Comparison of ENCODE assay signal across 23 mouse cellular contexts in genomic region chr3:88563442-88563841, GRCm38 (mm10). TPM values are rescaled to one million over a fixed set of nuclear protein-coding genes. Genes with fewer than 3 reads are reported as not detected.
DNase-seq lines count a peak whose midpoint lies in the region; ATAC-seq and TF ChIP-seq lines count a peak whose summit lies in the region.
"Had no signal": no experiment of that assay in that cellular context is flagged by ENCODE, and none has a peak within 500 bp of the region (broad histone marks: within the 10 kb centered on the region; RNA-seq: fewer than 3 reads in every experiment).

No protein-coding gene starts in this region.

- no peak for TF ChIP-seq CTCF in liver, adult 2 months (IDR thresholded peaks at IDR 0.05; ENCODE audit: low read depth, low read length)
- TF ChIP-seq CTCF in stomach, postnatal 0 days (IDR thresholded peaks at IDR 0.05; ENCODE audit: low read depth) = no peak

- no peaks in the 10 kb centered on the region for H3K9me3 ChIP-seq in embryonic facial prominence, embryonic 15.5 days (replicated peaks)
- H3K9me3 ChIP-seq in embryonic facial prominence, embryonic 10.5 days = no peaks in the 10 kb centered on the region
- no peaks in the 10 kb centered on the region for H3K9me3 ChIP-seq in liver, embryonic 11.5 days (ENCODE audit: control insufficient read depth, low read length)
- no peaks in the 10 kb centered on the region for H3K9me3 ChIP-seq in stomach, embryonic 15.5 days
- H3K9me3 ChIP-seq in stomach, postnatal 0 days (ENCODE audit: control insufficient read depth, low read length) = no peaks in the 10 kb centered on the region

- H3K9ac ChIP-seq in embryonic facial prominence, embryonic 15.5 days = no peak overlapping the region
- H3K9ac ChIP-seq in liver, adult 2 months (ENCODE audit: low read depth, low read length) = no peak overlapping the region
- H3K9ac ChIP-seq in liver, embryonic 11.5 days (ENCODE audit: low read depth, low read length) = no peak overlapping the region
- H3K9ac ChIP-seq in stomach, embryonic 15.5 days = no peak overlapping the region
- H3K9ac ChIP-seq in stomach, postnatal 0 days (ENCODE audit: low read length) = no peak overlapping the region
- H3K9ac ChIP-seq: liver, embryonic 14.5 days had no signal

- no peak overlapping the region for H3K4me2 ChIP-seq in embryonic facial prominence, embryonic 15.5 days (replicated peaks)
- H3K4me2 ChIP-seq in liver, embryonic 11.5 days = no peak overlapping the region
- no peak overlapping the region for H3K4me2 ChIP-seq in stomach, embryonic 15.5 days
- no peak overlapping the region for H3K4me2 ChIP-seq in stomach, postnatal 0 days (replicated peaks; ENCODE audit: low read depth)

- no peak overlapping the region for H3K4me3 ChIP-seq in embryonic facial prominence, embryonic 15.5 days (replicated peaks)
- no peak overlapping the region for H3K4me3 ChIP-seq in embryonic facial prominence, embryonic 10.5 days
- H3K4me3 ChIP-seq in liver, adult 2 months (ENCODE audit: insufficient read depth, low read depth, low read length) = no peak overlapping the region
- H3K4me3 ChIP-seq in liver, embryonic 11.5 days (ENCODE audit: low read depth, low read length) = no peak overlapping the region
- H3K4me3 ChIP-seq in stomach, embryonic 15.5 days (replicated peaks) = no peak overlapping the region
- H3K4me3 ChIP-seq in stomach, postnatal 0 days (ENCODE audit: low read depth, low read length) = no peak overlapping the region

- TF ChIP-seq POLR2A in liver, adult 2 months (IDR thresholded peaks at IDR 0.05; ENCODE audit: extremely low read depth, insufficient read depth, low read length) = no peak

- H3K79me2 ChIP-seq in liver, adult 2 months (ENCODE audit: control insufficient read depth, insufficient read depth, low read length) = no peaks in the 10 kb centered on the region

- no peaks in the 10 kb centered on the region for H3K27me3 ChIP-seq in embryonic facial prominence, embryonic 15.5 days
- H3K27me3 ChIP-seq in embryonic facial prominence, embryonic 10.5 days (replicated peaks; ENCODE audit: low read depth, poor library complexity, severe bottlenecking) = no peaks in the 10 kb centered on the region
- no peaks in the 10 kb centered on the region for H3K27me3 ChIP-seq in liver, adult 2 months (ENCODE audit: control insufficient read depth, insufficient read depth, low read length)
- no peaks in the 10 kb centered on the region for H3K27me3 ChIP-seq in liver, embryonic 11.5 days (replicated peaks; ENCODE audit: control insufficient read depth, insufficient read depth, low read length)
- no peaks in the 10 kb centered on the region for H3K27me3 ChIP-seq in stomach, embryonic 15.5 days (replicated peaks)
- no peaks in the 10 kb centered on the region for H3K27me3 ChIP-seq in stomach, postnatal 0 days (ENCODE audit: control insufficient read depth, insufficient read depth, low read length)
- H3K27me3 ChIP-seq: CH12.LX had no signal

- TF ChIP-seq EP300 in stomach, postnatal 0 days (optimal IDR thresholded peaks at IDR 0.05) = no peak

- 0 out of 2 replicates have a peak overlapping the region, but pooled peaks have one; percentile 31 for H3K27ac ChIP-seq in embryonic facial prominence, embryonic 15.5 days (replicated peaks)
- H3K27ac ChIP-seq in embryonic facial prominence, embryonic 10.5 days (replicated peaks) = no peak overlapping the region
- H3K27ac ChIP-seq in liver, adult 2 months (replicated peaks; ENCODE audit: insufficient read depth, low read depth, low read length) = 0 out of 2 replicates have a peak overlapping the region, but pooled peaks have one; percentile 9
- no peak overlapping the region for H3K27ac ChIP-seq in liver, embryonic 11.5 days (ENCODE audit: low read depth, low read length)
- H3K27ac ChIP-seq in stomach, embryonic 15.5 days = no peak overlapping the region
- no peak overlapping the region for H3K27ac ChIP-seq in stomach, postnatal 0 days (replicated peaks)
- H3K27ac ChIP-seq: liver, embryonic 14.5 days had no signal

- 69% methylated on average over 4 of the region's 4 CpGs for WGBS in embryonic facial prominence, embryonic 15.5 days
- WGBS in embryonic facial prominence, embryonic 10.5 days = 77% methylated on average over 4 of the region's 4 CpGs
- whole genome bisulfite sequencing in liver, adult 2 months = 40% methylated on average over 4 of the region's 4 CpGs
- 89% methylated on average over 4 of the region's 4 CpGs for WGBS in liver, embryonic 11.5 days
- WGBS in stomach, embryonic 15.5 days = 70% methylated on average over 4 of the region's 4 CpGs
- 67% methylated on average over 4 of the region's 4 CpGs for WGBS in stomach, postnatal 0 days

- no peak for ATAC-seq in embryonic facial prominence, embryonic 15.5 days (ENCODE audit: insufficient number of reproducible peaks, low FRiP score, low TSS enrichment, low read depth)
- ATAC-seq in liver, embryonic 11.5 days (replicated peaks; ENCODE audit: low FRiP score) = no peak
- 0 out of 2 replicates have a peak, but pooled peaks have one; percentile 12 for ATAC-seq in stomach, embryonic 15.5 days (ENCODE audit: insufficient read depth, low FRiP score, low read depth)
- ATAC-seq in stomach, postnatal 0 days (ENCODE audit: low FRiP score, low TSS enrichment) = no peak
- ATAC-seq: forebrain, embryonic 14.5 days had no signal

- peaks cover 94% of the 10 kb centered on the region for H3K36me3 ChIP-seq in embryonic facial prominence, embryonic 15.5 days
- H3K36me3 ChIP-seq in embryonic facial prominence, embryonic 10.5 days (replicated peaks) = peaks cover 100% of the 10 kb centered on the region
- H3K36me3 ChIP-seq in liver, adult 2 months (ENCODE audit: control insufficient read depth, insufficient read depth, low read length) = peaks cover 19% of the 10 kb centered on the region
- peaks cover 73% of the 10 kb centered on the region for H3K36me3 ChIP-seq in liver, embryonic 11.5 days (ENCODE audit: control insufficient read depth, insufficient read depth, low read length)
- peaks cover 73% of the 10 kb centered on the region for H3K36me3 ChIP-seq in stomach, embryonic 15.5 days
- H3K36me3 ChIP-seq in stomach, postnatal 0 days (ENCODE audit: control insufficient read depth, insufficient read depth, low read length) = peaks cover 30% of the 10 kb centered on the region

- H3K4me1 ChIP-seq in embryonic facial prominence, embryonic 15.5 days = no peaks in the 10 kb centered on the region
- H3K4me1 ChIP-seq in embryonic facial prominence, embryonic 10.5 days = no peaks in the 10 kb centered on the region
- peaks cover 28% of the 10 kb centered on the region for H3K4me1 ChIP-seq in liver, adult 2 months (ENCODE audit: control insufficient read depth, insufficient read depth, low read length)
- H3K4me1 ChIP-seq in liver, embryonic 11.5 days (replicated peaks; ENCODE audit: control insufficient read depth, insufficient read depth, low read length) = no peaks in the 10 kb centered on the region; the same call in 1 of the 2 replicates
- H3K4me1 ChIP-seq in stomach, embryonic 15.5 days = no peaks in the 10 kb centered on the region; the same call in 1 of the 2 replicates
- H3K4me1 ChIP-seq in stomach, postnatal 0 days (replicated peaks; ENCODE audit: control insufficient read depth, insufficient read depth) = no peaks in the 10 kb centered on the region

- no peak for DNase-seq in embryonic facial prominence, embryonic 10.5 days (ENCODE audit: low spot score)
- no peak for DNase-seq in liver, adult 2 months (ENCODE audit: extremely low read depth, low read depth, low spot score)
- DNase-seq in liver, embryonic 11.5 days (ENCODE audit: low spot score) = no peak
- no peak for DNase-seq in stomach, postnatal 0 days (ENCODE audit: low spot score)
- DNase-seq in retina, postnatal 1 day = peak; percentile 90
- DNase-seq in frontal cortex, postnatal 36 days (ENCODE audit: low spot score in 2 of 2) = no peak
- DNase-seq: cerebellum, adult 18-20 months; gastrocnemius, postnatal 10 days; heart, postnatal 14 days; kidney, postnatal 4 days; right cerebral cortex, adult 18-20 months; spleen, adult 18-20 months; thymus, postnatal 4 days had no signal

RNA-seq across cellular contexts. Expression of gene Ubqln4, which starts 9.9 kb away (rescaled TPM):
- 44.4 and 47.6 TPM in 2 replicates for polyA plus RNA-seq in embryonic facial prominence, embryonic 15.5 days (2015; fragmentation: Nextera tagmentation; extraction: Ambion mirVana)
- polyA plus RNA-seq in embryonic facial prominence, embryonic 10.5 days (2016; fragmentation: Nextera tagmentation; extraction: Ambion mirVana) = 68.6 and 77.9 TPM in 2 replicates
- 8.3 and 14.2 TPM in 2 replicates for total RNA-seq in liver, adult 2 months (2014; rRNA removed)
- polyA plus RNA-seq in liver, adult 2 months (2012; rRNA removed) = 41.1 and 42.8 TPM in 2 replicates
- polyA plus RNA-seq in liver, embryonic 11.5 days (2014; fragmentation: Nextera tagmentation; extraction: Ambion mirVana) = 65.8 and 67.7 TPM in 2 replicates
- polyA plus RNA-seq in stomach, embryonic 15.5 days (2015; fragmentation: Nextera tagmentation; extraction: Ambion mirVana) = 40.2 and 40.9 TPM in 2 replicates
- polyA plus RNA-seq in stomach, postnatal 0 days (2015; fragmentation: Nextera tagmentation; extraction: Ambion mirVana) = 19.5 and 21.8 TPM in 2 replicates

RNA-seq across cellular contexts. Expression of gene Lamtor2, which starts 10.6 kb away (rescaled TPM):
- polyA plus RNA-seq in embryonic facial prominence, embryonic 15.5 days (2015; fragmentation: Nextera tagmentation; extraction: Ambion mirVana) = 183 and 199 TPM in 2 replicates
- 158 and 161 TPM in 2 replicates for polyA plus RNA-seq in embryonic facial prominence, embryonic 10.5 days (2016; fragmentation: Nextera tagmentation; extraction: Ambion mirVana)
- total RNA-seq in liver, adult 2 months (2014; rRNA removed) = 104 and 125 TPM in 2 replicates
- polyA plus RNA-seq in liver, adult 2 months (2012; rRNA removed) = 201 and 204 TPM in 2 replicates
- 111 and 120 TPM in 2 replicates for polyA plus RNA-seq in liver, embryonic 11.5 days (2014; fragmentation: Nextera tagmentation; extraction: Ambion mirVana)
- polyA plus RNA-seq in stomach, embryonic 15.5 days (2015; fragmentation: Nextera tagmentation; extraction: Ambion mirVana) = 193 and 198 TPM in 2 replicates
- 154 and 157 TPM in 2 replicates for polyA plus RNA-seq in stomach, postnatal 0 days (2015; fragmentation: Nextera tagmentation; extraction: Ambion mirVana)

RNA-seq across cellular contexts. Expression of gene Ssr2, which starts 12.2 kb away (rescaled TPM):
- 339 and 341 TPM in 2 replicates for polyA plus RNA-seq in embryonic facial prominence, embryonic 15.5 days (2015; fragmentation: Nextera tagmentation; extraction: Ambion mirVana)
- 229 and 231 TPM in 2 replicates for polyA plus RNA-seq in embryonic facial prominence, embryonic 10.5 days (2016; fragmentation: Nextera tagmentation; extraction: Ambion mirVana)
- total RNA-seq in liver, adult 2 months (2014; rRNA removed) = 90.0 and 110 TPM in 2 replicates
- polyA plus RNA-seq in liver, adult 2 months (2012; rRNA removed) = 155 and 176 TPM in 2 replicates
- 306 and 307 TPM in 2 replicates for polyA plus RNA-seq in liver, embryonic 11.5 days (2014; fragmentation: Nextera tagmentation; extraction: Ambion mirVana)
- polyA plus RNA-seq in stomach, embryonic 15.5 days (2015; fragmentation: Nextera tagmentation; extraction: Ambion mirVana) = 339 and 359 TPM in 2 replicates
- 257 and 271 TPM in 2 replicates for polyA plus RNA-seq in stomach, postnatal 0 days (2015; fragmentation: Nextera tagmentation; extraction: Ambion mirVana)

RNA-seq across cellular contexts. Expression of gene Rab25, which starts 15.3 kb away (rescaled TPM):
- 96.3 and 107 TPM in 2 replicates for polyA plus RNA-seq in embryonic facial prominence, embryonic 15.5 days (2015; fragmentation: Nextera tagmentation; extraction: Ambion mirVana)
- polyA plus RNA-seq in embryonic facial prominence, embryonic 10.5 days (2016; fragmentation: Nextera tagmentation; extraction: Ambion mirVana) = 4.9 and 5.8 TPM in 2 replicates
- 0.18 and 0.20 TPM in 2 replicates for total RNA-seq in liver, adult 2 months (2014; rRNA removed)
- 0.32 and 0.46 TPM in 2 replicates for polyA plus RNA-seq in liver, adult 2 months (2012; rRNA removed)
- 1.1 and 1.2 TPM in 2 replicates for polyA plus RNA-seq in liver, embryonic 11.5 days (2014; fragmentation: Nextera tagmentation; extraction: Ambion mirVana)
- 86.9 and 90.6 TPM in 2 replicates for polyA plus RNA-seq in stomach, embryonic 15.5 days (2015; fragmentation: Nextera tagmentation; extraction: Ambion mirVana)
- polyA plus RNA-seq in stomach, postnatal 0 days (2015; fragmentation: Nextera tagmentation; extraction: Ambion mirVana) = 252 and 271 TPM in 2 replicates
- total RNA-seq: adrenal gland, adult 2 months; common myeloid progenitor, adult 5-6 weeks; gastrocnemius, postnatal 10 days; layer of hippocampus, postnatal 25 days; left cerebral cortex, postnatal 25 days; monocyte, adult 5-6 weeks had no signal
- polyA plus RNA-seq: forebrain, embryonic 14.5 days had no signal

RNA-seq across cellular contexts. Expression of gene Mex3a, which starts 31.2 kb away (rescaled TPM):
- polyA plus RNA-seq in embryonic facial prominence, embryonic 15.5 days (2015; fragmentation: Nextera tagmentation; extraction: Ambion mirVana) = 22.5 and 22.8 TPM in 2 replicates
- 33.6 and 37.4 TPM in 2 replicates for polyA plus RNA-seq in embryonic facial prominence, embryonic 10.5 days (2016; fragmentation: Nextera tagmentation; extraction: Ambion mirVana)
- total RNA-seq in liver, adult 2 months (2014; rRNA removed) = under 0.01 TPM in 2 replicates
- 0.02 and 0.04 TPM in 2 replicates for polyA plus RNA-seq in liver, adult 2 months (2012; rRNA removed)
- polyA plus RNA-seq in liver, embryonic 11.5 days (2014; fragmentation: Nextera tagmentation; extraction: Ambion mirVana) = 9.4 and 10.2 TPM in 2 replicates
- polyA plus RNA-seq in stomach, embryonic 15.5 days (2015; fragmentation: Nextera tagmentation; extraction: Ambion mirVana) = 11.9 and 12.1 TPM in 2 replicates
- polyA plus RNA-seq in stomach, postnatal 0 days (2015; fragmentation: Nextera tagmentation; extraction: Ambion mirVana) = 3.3 and 3.4 TPM in 2 replicates

Comparison
In these comparisons a context has a peak if more than half of its experiments do, and no peak if none do; other contexts are left out.
1. H3K27ac ChIP-seq: peak in embryonic facial prominence, embryonic 15.5 days (single experiment) and liver, adult 2 months (single experiment); none in embryonic facial prominence, embryonic 10.5 days (single experiment), liver, embryonic 11.5 days (single experiment), stomach, embryonic 15.5 days (single experiment) and stomach, postnatal 0 days (single experiment).